Mouse (Mus musculus): ENCODE results near the gene Atf1.
"Not testable (repeated sequence)": the region's sequence is repeated elsewhere in the genome, so short reads cannot be mapped to it uniquely, and the experiment has no call there.

Atf1 gene

DNA sequence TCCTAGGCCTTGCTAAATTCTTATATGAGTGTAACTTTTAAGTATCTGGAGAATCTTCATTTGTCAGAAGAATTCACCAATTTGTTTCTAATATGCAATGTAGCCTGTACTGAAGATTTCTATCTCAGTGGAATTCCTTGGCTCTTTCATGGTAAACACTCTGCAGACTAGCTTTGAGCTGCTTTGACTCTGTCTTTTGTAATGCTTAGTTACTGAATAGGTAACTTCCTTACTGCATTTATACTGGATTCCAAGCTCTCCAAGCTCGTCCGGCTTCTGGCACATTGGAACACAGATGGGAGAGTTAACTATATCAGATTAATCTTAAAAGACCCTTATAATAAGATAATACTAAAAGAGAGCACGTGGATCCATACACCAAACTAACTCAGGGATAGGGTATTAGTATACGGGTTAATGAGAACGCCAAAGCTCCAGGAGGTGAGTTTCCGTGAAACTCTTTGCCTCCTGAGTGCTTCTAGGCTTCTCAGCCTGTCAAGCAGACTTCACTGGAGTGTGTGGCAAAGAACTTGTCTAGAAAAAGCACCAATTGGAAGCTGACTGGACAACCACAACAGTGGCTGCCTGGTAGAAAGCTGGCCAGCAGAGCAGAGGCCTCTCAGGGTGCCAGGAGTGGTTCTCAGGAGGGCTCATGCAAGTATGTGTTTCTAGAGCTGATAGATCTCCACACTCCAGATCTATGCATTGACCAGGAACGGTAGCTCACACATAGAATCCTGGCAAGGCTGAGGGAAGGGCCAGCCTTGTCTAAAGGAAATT lies 31.2 kb downstream of the Atf1 start:
- DNase-seq (ENCODE audit: low spot score in 2 of 2): no peak

DNA sequence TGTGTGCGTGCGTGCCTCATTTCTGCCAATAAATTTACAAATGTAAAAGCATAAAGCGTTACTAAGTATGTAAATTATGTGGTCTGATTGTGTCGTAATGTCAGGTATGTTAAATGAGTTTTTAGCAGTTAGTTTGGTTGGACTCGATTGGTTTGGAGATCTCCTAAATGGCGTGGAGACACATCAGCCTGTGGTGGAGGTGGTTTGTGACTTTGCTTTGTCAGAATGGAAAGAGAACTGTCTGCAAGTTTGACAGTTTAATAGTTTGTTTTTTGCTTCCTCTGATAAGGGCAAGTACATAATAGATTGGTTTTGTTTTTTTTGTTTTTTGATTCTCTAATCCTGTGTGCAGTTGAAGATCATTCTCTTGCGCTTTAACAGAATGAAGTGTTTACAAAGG lies 32.7 kb downstream of the Atf1 start:
- not testable (repeated sequence) for DNase-seq (ENCODE audit: low spot score in 2 of 2)

DNA sequence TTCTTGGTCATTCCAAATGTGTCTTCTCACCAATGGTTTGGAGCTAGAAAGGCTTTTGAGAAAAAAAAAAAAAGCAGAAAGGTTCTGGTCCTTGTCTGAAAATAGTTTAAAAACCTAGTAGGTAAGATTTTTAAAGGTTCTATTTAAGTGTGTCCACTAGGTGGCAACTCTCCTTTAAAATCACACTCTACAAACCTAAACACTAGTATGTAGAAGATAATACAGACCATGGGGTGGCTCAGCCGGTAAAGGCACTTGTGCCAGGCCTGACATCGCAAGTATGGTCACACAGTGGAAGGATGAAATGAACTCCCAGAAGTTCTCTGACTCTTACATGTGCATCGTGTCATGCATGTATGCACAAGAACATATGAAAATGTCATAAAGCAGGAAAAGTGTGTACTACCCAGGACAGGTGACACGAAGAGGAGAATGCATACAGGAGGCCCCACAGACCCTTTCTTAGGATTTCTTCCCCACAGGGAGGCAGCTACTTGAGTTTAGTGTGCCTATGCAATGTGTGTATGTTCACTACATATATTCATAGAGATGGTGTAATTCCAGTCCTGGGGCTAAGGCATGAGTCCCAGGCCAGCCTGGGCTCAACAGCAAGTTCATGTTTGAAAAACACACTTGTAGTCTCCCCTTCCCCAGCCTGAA lies 35.8 kb downstream of the Atf1 start:
- DNase-seq (ENCODE audit: low spot score in 2 of 2): peak in 1 of 2 experiments; percentile 15

DNA sequence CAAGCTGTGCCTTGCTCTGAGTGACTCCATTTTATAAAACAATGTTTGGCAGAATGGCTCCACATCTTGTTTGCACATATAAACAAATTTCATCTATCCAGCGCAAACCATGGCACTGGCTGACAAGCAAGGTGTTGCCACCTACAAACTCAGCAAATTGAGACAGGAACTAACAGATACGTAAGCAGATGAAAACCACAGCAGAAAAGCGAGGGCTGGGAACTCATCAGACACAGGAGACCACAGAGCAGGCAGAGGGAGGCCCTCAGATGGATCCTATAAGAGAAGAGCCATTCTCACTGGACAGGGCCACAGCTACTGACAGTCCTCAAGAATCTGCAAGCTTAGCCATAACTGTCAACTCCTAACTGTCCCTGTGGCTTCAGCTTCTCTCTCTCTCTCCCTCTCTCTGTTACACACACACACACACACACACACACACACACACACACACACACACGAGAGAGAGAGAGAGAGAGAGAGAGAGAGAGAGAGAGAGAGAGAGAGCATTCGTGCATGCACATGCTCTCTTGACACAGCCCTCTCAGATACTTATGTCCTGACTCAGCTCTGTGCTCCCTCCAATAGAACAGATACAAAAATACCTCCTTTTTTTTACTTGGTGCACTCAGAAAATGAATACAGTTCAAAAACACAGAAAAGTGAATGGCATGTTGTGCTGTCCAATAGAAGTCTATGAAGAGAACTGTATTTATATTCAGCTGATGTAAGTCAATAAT lies 38.1 kb downstream of the Atf1 start:
- DNase-seq (ENCODE audit: low spot score in 2 of 2): no peak

DNA sequence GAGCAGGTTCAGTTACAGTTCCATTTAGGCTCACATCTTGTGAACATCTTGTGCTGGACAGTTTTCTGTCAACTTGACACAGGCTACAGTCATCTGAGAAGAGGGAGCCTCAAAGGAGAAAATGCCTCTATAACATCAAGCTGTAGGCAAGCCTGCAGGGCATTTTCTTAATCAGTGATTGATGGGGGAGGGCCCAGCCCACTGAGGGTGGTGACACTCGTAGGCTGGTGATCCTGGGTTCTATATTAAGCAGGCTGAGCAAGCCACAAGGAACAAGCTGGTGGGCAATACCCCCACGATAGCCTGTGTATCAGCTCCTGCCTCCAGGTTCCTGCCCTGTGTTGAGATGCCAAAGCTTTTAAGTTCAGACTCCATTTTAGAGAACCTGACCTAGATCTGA lies 41.3 kb downstream of the Atf1 start:
- no peak for DNase-seq (ENCODE audit: low spot score in 2 of 2)

DNA sequence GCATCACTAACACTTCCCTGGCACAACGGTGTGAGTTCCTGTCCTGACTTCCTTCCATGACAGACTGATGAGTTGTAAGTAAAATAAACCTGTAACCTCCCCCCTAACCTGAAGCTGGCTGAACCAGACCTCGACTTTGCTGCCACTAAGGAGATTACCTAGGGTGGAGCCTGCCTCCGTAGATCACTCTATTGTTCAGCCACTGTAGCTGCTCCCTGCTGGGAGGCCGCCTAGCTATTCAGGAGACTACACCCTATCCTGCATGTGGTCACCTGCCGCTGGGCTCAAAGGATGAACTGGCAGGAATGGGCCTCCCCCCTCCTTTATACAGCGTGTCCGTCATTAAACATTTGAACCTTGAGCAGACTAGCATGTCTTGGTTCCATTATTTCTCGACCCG lies 42.2 kb downstream of the Atf1 start:
- DNase-seq (ENCODE audit: low spot score in 2 of 2): no peak

DNA sequence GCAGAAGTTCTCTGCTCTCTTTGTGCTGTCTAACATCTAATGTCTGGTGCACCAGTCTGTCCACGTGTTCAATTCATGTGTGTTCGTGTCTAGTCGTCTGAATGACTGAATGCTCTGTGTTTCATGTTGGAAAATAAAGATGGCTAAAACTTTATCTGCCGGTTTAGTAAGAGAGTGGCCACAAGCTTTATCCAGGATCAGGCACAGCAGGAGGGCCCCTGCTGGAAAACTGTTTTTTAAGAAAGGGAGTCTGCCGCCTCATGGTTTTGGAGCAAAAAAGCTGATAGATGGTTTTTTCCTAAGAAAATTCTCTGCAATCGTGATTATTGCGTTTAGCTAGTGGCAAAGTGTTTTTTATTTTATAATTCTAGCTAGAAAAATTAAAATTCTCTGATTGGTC lies 43.0 kb downstream of the Atf1 start:
- DNase-seq (ENCODE audit: low spot score in 2 of 2): not testable (repeated sequence)

DNA sequence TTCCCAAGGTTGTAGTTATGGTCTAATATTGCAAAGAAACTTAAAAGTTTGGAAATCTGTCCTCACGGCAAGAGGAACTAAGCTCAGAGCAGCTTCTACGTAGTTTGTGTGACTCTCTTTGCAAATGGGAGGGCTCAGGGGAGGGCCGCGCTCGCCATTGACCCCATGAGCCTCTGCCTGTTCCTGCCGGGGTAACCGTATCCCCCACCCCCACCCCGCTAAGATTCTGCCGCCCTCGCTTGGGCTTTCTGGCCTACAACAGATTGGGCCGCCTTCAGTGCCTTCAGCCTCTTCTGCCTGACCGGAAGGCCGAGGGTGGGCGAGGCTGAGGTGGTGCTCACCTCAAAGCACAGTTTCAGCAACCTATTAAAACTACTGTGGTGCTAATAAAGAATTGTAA lies 43.8 kb downstream of the Atf1 start:
- DNase-seq (ENCODE audit: low spot score in 2 of 2): no peak

DNA sequence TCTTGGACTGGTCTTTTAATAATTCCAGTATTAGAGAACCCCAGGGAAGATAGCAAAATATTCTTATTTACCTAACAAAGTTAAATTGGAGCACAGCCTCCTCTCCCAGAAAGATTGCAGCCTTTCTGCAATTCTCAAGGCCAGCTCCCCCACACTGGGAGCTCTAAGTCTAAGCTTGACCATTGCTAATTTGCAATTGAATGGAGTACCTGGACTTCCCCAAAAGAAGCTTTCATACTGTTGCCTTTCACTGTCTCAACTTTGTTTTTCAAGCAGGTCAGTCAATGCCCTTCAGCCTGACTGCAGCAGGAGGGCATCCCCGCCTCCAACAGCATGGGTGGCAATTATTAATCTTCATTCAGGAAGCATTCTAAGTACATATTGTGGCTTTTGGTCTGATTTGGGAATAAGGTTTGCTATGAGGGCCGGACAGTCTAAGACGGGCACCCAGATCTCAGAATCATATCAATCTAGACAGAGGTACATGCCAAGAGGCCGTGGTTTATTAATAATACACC lies 46.2 kb downstream of the Atf1 start:
- DNase-seq (ENCODE audit: low spot score in 2 of 2): not testable (repeated sequence)

DNA sequence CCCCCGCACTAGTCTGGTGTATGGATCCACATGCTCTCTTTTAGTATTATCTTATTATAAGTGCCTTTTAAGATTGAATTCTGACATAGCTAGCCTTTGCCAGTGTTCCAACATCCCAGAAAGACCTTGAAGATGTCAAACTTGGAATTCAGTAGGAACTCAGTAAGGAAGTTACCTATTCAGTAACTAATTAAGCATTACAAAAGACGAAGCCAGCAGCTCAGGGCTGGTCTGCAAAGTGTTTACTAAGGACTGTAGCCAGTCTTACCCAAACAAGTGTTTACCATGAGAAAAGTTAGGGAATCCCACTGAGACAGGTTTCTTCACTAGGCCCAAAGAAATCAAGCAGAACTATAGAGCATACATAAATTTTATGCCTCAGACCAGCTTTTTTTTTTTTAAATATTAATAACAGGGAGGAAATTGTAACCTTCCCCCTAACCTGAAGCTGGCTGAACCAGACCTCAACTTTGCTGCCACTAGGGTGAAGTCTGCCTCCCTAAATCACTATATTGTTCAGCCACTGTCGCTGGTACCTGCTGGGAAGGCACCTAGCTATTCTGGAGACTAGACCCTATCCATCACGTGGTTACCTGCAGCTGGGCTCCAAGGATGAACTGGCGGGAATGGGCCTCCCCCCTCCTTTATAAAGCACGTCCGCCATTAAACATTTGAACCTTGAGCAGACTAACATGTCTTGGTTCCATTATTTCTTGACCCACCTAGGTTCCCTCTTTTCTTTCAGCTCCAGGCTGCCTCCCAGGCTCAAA lies 47.4 kb downstream of the Atf1 start:
- no peak for DNase-seq (ENCODE audit: low spot score in 2 of 2)

DNA sequence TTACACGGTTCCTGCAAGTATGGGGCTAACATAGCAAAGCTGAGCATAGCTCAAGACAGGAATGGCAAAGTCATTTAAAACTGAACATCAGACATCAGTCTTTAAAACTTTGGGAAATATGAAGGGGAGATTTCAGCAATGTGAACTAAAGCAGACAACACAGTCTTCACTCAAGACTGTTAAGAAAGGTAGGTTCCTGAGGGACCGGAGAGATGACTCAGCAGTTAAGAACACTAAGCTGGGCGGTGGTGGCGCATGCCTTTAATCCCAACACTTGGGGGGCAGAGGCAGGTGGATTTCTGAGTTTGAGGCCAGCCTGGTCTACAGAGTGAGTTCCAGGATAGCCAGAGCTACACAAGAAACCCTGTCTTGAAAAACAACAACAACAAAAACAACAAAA lies 48.8 kb downstream of the Atf1 start:
- no peak for DNase-seq (ENCODE audit: low spot score in 2 of 2)

DNA sequence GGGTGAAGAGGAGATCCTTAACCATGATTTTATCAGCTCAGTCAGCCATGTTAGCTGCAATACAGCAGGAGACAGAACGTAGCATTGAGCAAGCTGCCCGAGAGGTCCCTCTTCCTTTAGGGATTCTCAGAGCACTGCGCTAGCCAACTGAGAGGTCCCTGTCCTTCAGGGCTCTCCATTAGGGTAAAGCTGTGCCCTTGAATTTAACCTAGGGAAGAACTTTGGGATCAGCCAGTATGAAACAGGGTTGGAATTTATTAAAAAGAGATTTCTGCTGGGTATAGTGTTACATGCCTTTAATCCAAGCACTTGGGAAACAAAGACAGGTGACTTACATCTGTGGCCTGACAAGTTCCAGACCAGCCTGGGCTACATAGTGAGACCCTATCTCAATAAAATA lies 50.0 kb downstream of the Atf1 start:
- no peak for DNase-seq (ENCODE audit: low spot score in 2 of 2)

DNA sequence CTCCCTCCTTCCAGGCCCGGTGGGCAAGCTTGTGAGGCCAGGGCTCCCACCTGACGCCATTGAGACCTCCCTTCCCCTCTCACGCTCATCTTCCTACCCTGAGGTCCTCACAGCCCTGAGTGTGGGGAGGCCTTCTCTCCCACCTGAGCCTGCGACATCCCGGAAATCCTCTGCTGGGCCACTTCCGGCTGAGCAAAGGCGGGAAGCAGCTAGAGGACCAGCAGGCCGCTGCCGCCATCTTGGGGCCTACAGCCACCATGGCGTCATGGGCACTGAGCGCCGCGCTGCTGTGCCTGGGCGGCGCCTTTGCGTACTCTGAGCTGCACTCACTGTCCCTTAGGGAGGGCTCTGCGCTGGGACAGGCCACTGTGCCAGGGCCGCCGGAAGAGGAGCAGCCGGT lies 53.0 kb downstream of the Atf1 start, which contains the start of gene Tmprss12:
TSS of gene Tmprss12 (plus strand) at position 212 of the 400 bp plus-strand sequence.
- DNase-seq (ENCODE audit: low spot score in 2 of 2): no peak

DNA sequence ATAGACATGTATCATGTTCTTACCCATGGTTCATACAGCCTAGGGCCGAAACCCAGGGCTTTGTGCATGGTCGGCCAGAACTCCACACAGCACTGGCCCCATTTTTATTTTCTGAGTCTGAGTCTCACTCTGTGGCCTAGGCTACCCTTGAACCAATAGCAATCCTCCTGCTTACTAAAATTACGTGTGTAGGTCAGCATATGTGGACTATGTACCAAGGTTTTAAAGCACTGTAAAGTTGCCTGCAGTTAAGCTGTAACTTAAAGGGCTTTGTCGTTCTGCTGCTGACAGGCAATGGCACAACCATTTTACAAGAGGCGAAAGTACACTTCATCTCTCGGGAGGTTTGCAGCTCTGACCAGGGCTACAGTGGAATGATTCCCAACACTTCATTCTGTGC lies 61.4 kb downstream of the Atf1 start:
- no peak for DNase-seq (ENCODE audit: low spot score in 2 of 2)

DNA sequence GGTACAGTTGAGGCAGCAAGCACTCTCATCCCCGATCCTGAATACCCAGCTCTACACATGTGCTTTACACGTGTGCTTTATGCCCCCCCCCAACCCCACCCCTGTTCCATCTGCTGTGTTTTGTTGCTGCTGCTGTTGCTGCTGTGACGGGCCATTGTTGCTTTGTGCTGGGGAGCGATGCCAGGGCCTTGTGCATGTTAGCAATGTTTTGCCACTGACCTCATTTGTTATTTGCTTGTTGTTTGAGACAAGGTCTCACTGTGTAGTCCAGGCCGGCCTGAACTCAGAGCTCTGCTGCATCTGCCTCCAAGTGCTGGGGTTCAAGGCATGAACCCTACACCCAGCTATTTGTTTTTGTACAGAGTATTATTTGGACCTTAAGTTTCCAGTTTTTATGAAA lies 63.2 kb downstream of the Atf1 start:
- DNase-seq (ENCODE audit: low spot score in 2 of 2): no peak

DNA sequence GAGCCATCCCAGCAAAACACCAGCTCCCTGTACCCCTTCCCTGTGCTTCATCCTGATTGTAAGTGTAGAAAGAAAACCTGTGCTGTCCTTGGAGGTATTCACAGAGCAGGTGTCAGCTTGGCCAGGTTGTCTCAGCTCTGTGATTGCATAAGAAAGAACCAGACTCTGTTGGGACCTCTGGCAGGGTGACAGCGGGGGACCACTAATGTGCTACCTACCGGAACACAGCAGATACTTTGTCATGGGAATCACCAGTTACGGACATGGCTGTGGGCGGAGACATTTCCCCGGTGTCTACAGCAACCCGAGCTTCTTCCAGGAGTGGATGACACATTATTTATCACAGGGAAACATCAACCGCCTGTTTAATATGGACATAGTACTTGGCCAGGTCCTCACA lies 64.7 kb downstream of the Atf1 start:
- no peak for DNase-seq (ENCODE audit: low spot score in 2 of 2)

DNA sequence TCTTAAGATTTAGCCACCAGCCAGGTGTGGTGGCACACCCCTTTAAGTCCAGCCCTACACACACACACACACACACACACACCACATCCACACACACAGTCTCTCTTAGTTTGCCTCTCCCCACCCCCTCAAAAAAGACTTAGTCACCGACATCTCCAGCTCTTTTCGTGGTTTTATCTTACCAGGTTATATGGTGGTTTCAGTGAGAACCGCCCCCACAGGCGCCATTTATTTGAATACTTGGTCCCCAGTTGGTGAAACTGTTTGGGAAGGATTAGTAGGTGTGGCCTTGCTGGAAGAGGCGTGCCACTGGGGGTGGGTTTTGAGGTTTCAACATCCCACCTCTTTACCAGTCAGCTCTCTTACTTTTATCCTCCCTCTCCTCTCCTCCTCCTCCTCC lies 70.2 kb downstream of the Atf1 start:
- DNase-seq (ENCODE audit: low spot score in 2 of 2): no peak

DNA sequence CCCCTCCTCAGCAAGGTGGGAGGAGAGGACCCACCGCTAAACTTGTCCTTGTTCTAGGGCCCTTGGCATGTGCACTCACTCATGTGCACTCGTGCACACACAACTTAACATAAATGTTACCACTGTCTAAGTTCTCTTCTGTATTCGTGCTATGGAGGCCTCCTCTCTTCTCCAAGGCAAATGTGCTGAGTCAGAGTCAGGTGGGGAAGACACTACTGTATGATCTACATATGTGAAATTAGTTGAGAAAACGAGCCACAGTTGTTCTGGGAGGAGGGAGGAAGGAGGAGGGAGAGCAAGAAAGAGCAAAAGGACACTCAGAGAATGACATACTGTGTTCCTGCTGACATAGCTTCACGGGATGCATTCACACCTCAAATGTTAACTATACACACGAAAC lies 72.9 kb downstream of the Atf1 start:
- no peak for DNase-seq (ENCODE audit: low spot score in 2 of 2)

DNA sequence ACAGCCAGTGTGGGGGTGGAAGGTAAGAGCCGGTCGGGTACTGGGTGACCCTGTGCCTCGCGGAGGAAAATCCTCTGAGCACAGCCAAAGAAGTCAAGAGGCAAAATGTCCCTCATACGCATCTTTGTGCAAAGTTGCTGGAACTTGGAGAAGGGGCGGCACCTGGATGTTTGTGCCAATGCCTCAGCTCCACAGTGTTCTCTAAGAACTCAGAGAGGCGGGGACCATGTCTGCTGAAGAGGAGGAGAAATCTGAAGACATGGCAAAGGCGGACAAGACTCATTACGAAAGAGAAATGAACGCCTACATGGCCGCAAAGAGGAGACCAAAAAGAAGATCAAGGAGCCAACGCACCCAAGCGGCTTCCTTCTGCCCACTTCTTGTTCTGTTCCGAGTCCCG lies 73.9 kb downstream of the Atf1 start:
- DNase-seq (ENCODE audit: low spot score in 2 of 2): no peak

DNA sequence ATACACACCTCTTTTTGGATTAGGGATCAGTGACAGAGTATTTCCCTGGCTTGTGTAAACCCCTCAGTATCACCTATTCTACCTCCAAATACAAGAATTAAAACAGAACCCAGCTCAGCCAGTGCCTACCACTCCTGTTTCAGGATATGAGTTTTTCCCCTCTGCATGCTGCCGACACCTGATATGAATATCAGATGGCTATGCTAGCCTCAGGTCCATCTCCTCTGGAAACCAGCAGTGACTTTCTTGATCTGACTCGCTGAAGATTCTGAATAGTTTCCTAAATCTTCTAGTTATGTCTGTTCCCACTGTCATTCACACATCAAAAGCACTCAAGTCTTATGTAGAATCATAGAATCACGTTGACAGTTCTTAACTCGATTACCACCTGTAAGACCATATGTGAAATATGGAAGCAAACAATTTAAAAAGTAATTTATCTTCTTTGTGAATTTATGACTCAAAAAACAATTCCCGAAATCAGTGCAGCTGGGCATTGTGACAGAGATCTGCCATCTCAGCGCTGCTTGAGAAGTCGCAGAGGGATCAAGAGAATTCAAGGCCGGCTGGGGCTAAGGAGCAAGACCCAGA lies 75.9 kb downstream of the Atf1 start:
- no peak for DNase-seq (ENCODE audit: low spot score in 2 of 2)
